In the genomic region with DNA sequence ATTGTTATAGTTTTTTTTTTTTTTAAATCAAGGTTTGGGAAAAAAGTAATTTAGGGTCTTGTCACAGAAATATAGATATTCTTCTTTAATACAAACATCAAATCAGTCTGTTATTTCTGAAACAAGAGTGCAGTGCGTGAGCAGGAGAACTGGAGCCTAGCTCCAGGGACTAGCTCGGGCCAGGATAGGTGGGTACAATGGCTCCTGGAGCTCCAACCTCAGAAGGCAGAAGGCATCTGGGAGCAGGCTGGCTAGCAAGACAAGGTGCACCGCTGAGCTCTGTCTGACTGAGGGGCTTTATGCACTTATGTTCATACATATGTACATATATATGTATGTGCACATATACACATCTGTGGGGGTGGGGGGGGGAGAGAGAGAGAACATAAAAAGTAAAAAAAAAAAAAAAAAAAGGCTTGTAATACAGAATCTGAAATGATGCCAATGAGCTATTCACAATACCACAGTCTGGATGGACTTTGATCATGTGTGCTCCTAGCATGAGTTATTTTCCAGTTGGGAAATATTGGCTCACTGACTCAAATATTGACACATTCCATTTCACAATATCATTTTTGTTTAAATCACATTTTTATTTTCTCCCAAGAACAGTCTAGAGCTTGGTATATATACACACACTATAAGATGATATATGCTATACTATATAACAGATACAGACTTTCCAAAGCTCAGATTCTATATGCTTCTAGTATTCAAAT, we compare ENCODE assay signal across 23 mouse cellular contexts.
DNase-seq lines count a peak whose midpoint lies in the region; ATAC-seq lines count a peak whose summit lies in the region.
"Had no signal": no experiment of that assay in that cellular context is flagged by ENCODE, and none has a peak within 500 bp of the region (broad histone marks: within the 10 kb centered on the region; RNA-seq: fewer than 3 reads in every experiment).

No protein-coding gene starts in this region.

- peaks cover 21% of the 10 kb centered on the region for H3K4me1 ChIP-seq in liver, embryonic 15.5 days (replicated peaks)
- peaks cover 16% of the 10 kb centered on the region for H3K4me1 ChIP-seq in liver, embryonic 12.5 days
- H3K4me1 ChIP-seq in intestine, embryonic 16.5 days (ENCODE audit: control insufficient read depth, insufficient read depth, low read length), result peaks cover 5% of the 10 kb centered on the region; the same call in 1 of the 2 replicates
- H3K4me1 ChIP-seq in stomach, embryonic 16.5 days (ENCODE audit: control insufficient read depth, insufficient read depth, low read length), result peaks cover 10% of the 10 kb centered on the region; the same call in 1 of the 2 replicates
- H3K4me1 ChIP-seq in neural tube, embryonic 15.5 days, result no peaks in the 10 kb centered on the region
- H3K4me1 ChIP-seq: embryonic facial prominence, embryonic 15.5 days; forebrain, embryonic 10.5 days; hindbrain, embryonic 10.5 days had no signal

- H3K27me3 ChIP-seq in liver, embryonic 15.5 days, result no peaks in the 10 kb centered on the region
- no peaks in the 10 kb centered on the region for H3K27me3 ChIP-seq in liver, embryonic 12.5 days (replicated peaks)
- no peaks in the 10 kb centered on the region for H3K27me3 ChIP-seq in intestine, embryonic 16.5 days (replicated peaks; ENCODE audit: control insufficient read depth, insufficient read depth, low read length)
- H3K27me3 ChIP-seq in stomach, embryonic 16.5 days (ENCODE audit: control insufficient read depth, insufficient read depth, low read length), result no peaks in the 10 kb centered on the region
- no peaks in the 10 kb centered on the region for H3K27me3 ChIP-seq in neural tube, embryonic 15.5 days (replicated peaks)
- H3K27me3 ChIP-seq: embryonic facial prominence, embryonic 15.5 days; heart, embryonic 15.5 days had no signal

- peak; percentile 38 for ATAC-seq in liver, embryonic 15.5 days (ENCODE audit: insufficient read depth)
- no peak for ATAC-seq in liver, embryonic 12.5 days
- ATAC-seq in intestine, embryonic 16.5 days, result peak; percentile 36
- peak; percentile 60; the same call in 1 of the 2 replicates for ATAC-seq in stomach, embryonic 16.5 days (ENCODE audit: insufficient read depth, low FRiP score)
- ATAC-seq in neural tube, embryonic 15.5 days (ENCODE audit: low FRiP score), result no peak
- ATAC-seq: forebrain, embryonic 14.5 days had no signal

- H3K9ac ChIP-seq in liver, embryonic 15.5 days, result no peak overlapping the region
- H3K9ac ChIP-seq in liver, embryonic 12.5 days, result no peak overlapping the region
- H3K9ac ChIP-seq in intestine, embryonic 16.5 days (ENCODE audit: low read depth, low read length), result no peak overlapping the region
- no peak overlapping the region for H3K9ac ChIP-seq in stomach, embryonic 16.5 days (ENCODE audit: low read length)
- H3K9ac ChIP-seq in neural tube, embryonic 15.5 days (replicated peaks), result no peak overlapping the region
- H3K9ac ChIP-seq: embryonic facial prominence, embryonic 15.5 days; heart, embryonic 15.5 days; hindbrain, embryonic 14.5 days had no signal

- H3K4me3 ChIP-seq in liver, embryonic 15.5 days (replicated peaks), result no peak overlapping the region
- H3K4me3 ChIP-seq in liver, embryonic 12.5 days, result no peak overlapping the region
- H3K4me3 ChIP-seq in intestine, embryonic 16.5 days (ENCODE audit: low read length), result no peak overlapping the region
- no peak overlapping the region for H3K4me3 ChIP-seq in stomach, embryonic 16.5 days (replicated peaks; ENCODE audit: low read length)
- no peak overlapping the region for H3K4me3 ChIP-seq in neural tube, embryonic 15.5 days (replicated peaks)
- H3K4me3 ChIP-seq: embryonic facial prominence, embryonic 15.5 days; erythroblast, embryonic 14.5 days; forebrain, embryonic 10.5 days; heart, embryonic 10.5 days; heart, embryonic 15.5 days; hindbrain, embryonic 10.5 days had no signal

- 76% methylated on average over 3 of the region's 3 CpGs for WGBS in liver, embryonic 15.5 days (ENCODE audit: insufficient replicate concordance)
- WGBS in liver, embryonic 12.5 days (ENCODE audit: insufficient replicate concordance), result 83% methylated on average over 3 of the region's 3 CpGs
- WGBS in intestine, embryonic 16.5 days, result 93% methylated on average over 3 of the region's 3 CpGs
- 85% methylated on average over 3 of the region's 3 CpGs for WGBS in stomach, embryonic 16.5 days
- WGBS in neural tube, embryonic 15.5 days, result 89% methylated on average over 3 of the region's 3 CpGs

- H3K4me2 ChIP-seq in liver, embryonic 15.5 days, result no peak overlapping the region
- H3K4me2 ChIP-seq in liver, embryonic 12.5 days, result no peak overlapping the region
- no peak overlapping the region for H3K4me2 ChIP-seq in intestine, embryonic 16.5 days (ENCODE audit: low read depth, low read length)
- H3K4me2 ChIP-seq in stomach, embryonic 16.5 days (ENCODE audit: low read depth, low read length), result no peak overlapping the region
- H3K4me2 ChIP-seq in neural tube, embryonic 15.5 days, result no peak overlapping the region
- H3K4me2 ChIP-seq: embryonic facial prominence, embryonic 15.5 days; heart, embryonic 15.5 days; hindbrain, embryonic 14.5 days had no signal

- H3K9me3 ChIP-seq in liver, embryonic 15.5 days (replicated peaks), result no peaks in the 10 kb centered on the region
- no peaks in the 10 kb centered on the region for H3K9me3 ChIP-seq in liver, embryonic 12.5 days (replicated peaks)
- no peaks in the 10 kb centered on the region for H3K9me3 ChIP-seq in intestine, embryonic 16.5 days (ENCODE audit: control insufficient read depth, low read length)
- H3K9me3 ChIP-seq in stomach, embryonic 16.5 days (replicated peaks; ENCODE audit: control insufficient read depth, low read length), result no peaks in the 10 kb centered on the region
- no peaks in the 10 kb centered on the region for H3K9me3 ChIP-seq in neural tube, embryonic 15.5 days (replicated peaks)
- H3K9me3 ChIP-seq: embryonic facial prominence, embryonic 15.5 days; forebrain, embryonic 10.5 days; heart, embryonic 10.5 days; heart, embryonic 15.5 days; hindbrain, embryonic 10.5 days had no signal

- 0 out of 2 replicates have a peak overlapping the region, but pooled peaks have one; percentile 55 for H3K27ac ChIP-seq in liver, embryonic 15.5 days (replicated peaks)
- H3K27ac ChIP-seq in liver, embryonic 12.5 days, result no peak overlapping the region
- H3K27ac ChIP-seq in intestine, embryonic 16.5 days (ENCODE audit: low read length), result no peak overlapping the region
- no peak overlapping the region; the same call in 1 of the 2 replicates for H3K27ac ChIP-seq in stomach, embryonic 16.5 days (ENCODE audit: low read length)
- no peak overlapping the region for H3K27ac ChIP-seq in neural tube, embryonic 15.5 days (replicated peaks)
- H3K27ac ChIP-seq: embryonic facial prominence, embryonic 15.5 days; forebrain, embryonic 10.5 days; heart, embryonic 10.5 days; heart, embryonic 15.5 days; hindbrain, embryonic 10.5 days; hindbrain, embryonic 14.5 days had no signal

- H3K36me3 ChIP-seq in liver, embryonic 15.5 days (replicated peaks), result peaks cover 4% of the 10 kb centered on the region; the same call in 1 of the 2 replicates
- H3K36me3 ChIP-seq in liver, embryonic 12.5 days, result peaks cover 9% of the 10 kb centered on the region
- H3K36me3 ChIP-seq in intestine, embryonic 16.5 days (ENCODE audit: control insufficient read depth, insufficient read depth, low read length), result no peaks in the 10 kb centered on the region
- H3K36me3 ChIP-seq in stomach, embryonic 16.5 days (ENCODE audit: control insufficient read depth, insufficient read depth, low read length), result no peaks in the 10 kb centered on the region
- H3K36me3 ChIP-seq in neural tube, embryonic 15.5 days, result no peaks in the 10 kb centered on the region
- H3K36me3 ChIP-seq: heart, embryonic 15.5 days had no signal

- DNase-seq in adipocyte (ENCODE audit: low spot score), result peak; percentile 14
- DNase-seq in thymus, postnatal 14 days, result no peak
- DNase-seq: adrenal gland, postnatal 10 days; cerebellum, adult 11 months; cerebellum, adult 8-10 months; cerebellum, postnatal 14 days; embryo, embryonic 11 days; gastrocnemius, postnatal 36 days; heart, adult 18-20 months; heart, postnatal 14 days had no signal

Comparison
In these comparisons a context has a peak if more than half of its experiments do, and no peak if none do; other contexts are left out.
1. ATAC-seq: peak in liver, embryonic 15.5 days (single experiment), intestine, embryonic 16.5 days (single experiment) and stomach, embryonic 16.5 days (single experiment); none in liver, embryonic 12.5 days (single experiment) and neural tube, embryonic 15.5 days (single experiment).